Mouse (Mus musculus) fibroblast of lung, adult 2 months (primary cell): ENCODE measurements around the gene Cgrrf1.

Source experiments
- DNase-seq: peaks from one replicate; pipeline ENCODE4 v3.0.0-alpha.2; 2011; ENCODE audit warnings: low read depth

The Cgrrf1 gene

DNA sequence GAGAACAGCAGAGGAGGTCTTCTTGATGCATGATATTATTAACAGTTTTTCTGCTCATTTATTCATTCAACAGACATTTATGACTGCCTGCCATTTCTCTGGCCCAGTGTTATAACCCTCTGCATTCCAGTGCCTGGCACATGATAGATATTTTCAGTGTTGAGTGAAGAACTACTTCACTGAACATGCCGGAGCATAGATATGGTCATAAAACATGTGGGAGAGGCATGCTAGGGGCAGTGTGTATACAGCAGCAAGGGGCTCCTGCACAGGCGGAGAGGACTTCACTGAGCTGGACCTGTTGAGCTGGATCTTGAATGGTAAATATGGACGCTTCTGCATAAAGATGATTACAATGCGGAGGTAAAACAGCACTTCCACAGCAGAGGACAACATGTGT, 57.2 kb downstream of the Cgrrf1 start:
- no peak for DNase-seq

DNA sequence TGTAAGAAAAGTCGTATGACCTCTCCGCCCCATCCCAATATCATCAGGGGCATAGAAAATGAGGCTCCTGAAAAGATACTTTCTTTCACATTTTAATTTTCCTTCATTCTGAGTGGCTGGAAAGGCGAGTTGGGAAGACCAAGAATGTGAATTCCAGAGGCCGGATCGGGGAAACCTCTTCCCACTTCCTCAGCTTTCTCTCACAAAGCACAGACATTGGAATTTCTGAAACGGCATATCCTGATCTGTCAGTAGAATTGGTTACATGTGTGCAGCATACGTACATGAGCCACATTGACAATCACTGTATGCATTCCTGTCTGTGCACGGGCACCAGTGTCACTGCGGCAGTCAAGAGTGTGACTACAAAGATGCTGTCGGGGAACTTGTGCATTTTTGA, 62.0 kb downstream of the Cgrrf1 start:
- DNase-seq, result no peak

DNA sequence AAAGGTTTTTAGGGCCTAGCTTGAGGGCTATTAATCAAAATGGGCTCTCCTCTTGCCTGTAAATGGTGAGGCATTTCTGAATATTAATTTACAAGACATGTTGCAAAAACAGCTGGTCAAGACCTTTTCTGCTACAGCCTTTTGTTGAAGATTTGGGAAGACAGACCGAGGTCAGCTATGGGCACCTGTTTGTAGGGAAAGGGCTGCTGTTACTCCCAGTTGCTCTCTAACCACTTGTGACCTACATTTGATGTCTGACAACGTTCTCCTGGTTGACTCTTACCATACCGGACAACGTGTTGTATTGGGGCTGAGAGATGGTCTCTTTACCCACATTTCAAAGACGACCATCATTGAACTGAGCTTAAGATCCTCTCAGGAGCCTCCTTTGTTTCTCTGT, 66.0 kb downstream of the Cgrrf1 start:
- no peak for DNase-seq

DNA sequence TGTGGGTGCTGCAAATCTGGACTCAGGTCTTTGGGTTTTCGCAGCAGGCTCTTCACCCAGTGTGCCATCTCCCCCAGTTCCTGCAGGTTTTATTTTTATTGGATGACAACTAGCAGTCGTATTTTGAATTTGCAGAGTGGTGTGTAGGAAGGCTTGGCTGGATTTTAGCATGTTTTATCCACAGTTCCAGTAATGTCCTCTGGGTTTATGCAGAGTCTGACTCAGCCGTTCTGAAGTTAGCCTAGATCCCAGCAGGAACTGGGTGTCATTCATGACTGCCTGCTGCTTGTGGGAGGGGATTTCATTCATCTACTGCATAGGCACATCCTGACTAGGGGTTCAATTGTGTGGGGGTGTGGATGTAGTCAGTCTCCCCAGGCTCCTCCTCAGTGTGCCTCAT, 66.7 kb downstream of the Cgrrf1 start:
- no peak for DNase-seq

DNA sequence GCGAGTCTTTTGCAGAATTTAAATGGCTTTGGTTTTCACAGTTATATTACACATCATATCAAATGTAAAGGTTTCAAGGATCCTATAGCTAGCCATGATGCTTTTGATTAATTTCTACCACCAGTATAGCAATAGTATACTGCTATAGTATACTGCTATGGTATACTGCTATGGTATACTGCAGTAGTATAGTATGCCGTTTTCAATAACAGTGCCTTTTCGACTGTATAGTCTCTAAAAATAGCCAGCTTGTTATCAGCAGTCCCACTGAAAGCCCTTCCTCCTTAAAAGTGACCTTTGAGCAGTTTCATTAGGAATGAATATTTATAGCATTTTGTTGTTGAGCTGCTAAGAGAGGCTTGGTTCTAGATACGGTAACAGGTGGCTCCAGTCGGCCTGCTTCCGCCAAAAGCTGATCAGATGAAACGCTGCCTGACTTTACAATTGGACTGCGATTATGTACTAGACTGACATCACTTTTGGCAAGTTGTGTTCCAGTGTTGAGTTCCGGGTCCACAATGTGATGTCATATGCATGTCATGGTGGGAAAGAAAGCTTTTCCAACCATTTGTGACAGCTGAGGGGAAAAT, 70.7 kb downstream of the Cgrrf1 start:
- DNase-seq, result no peak
